ENCODE assay signal across 33 mouse cellular contexts in genomic region chr1:80520456-80520855, GRCm38 (mm10). TPM values are rescaled to one million over a fixed set of nuclear protein-coding genes. Genes with fewer than 3 reads are reported as not detected.
DNase-seq lines count a peak whose midpoint lies in the region; ATAC-seq and TF ChIP-seq lines count a peak whose summit lies in the region.
"Had no signal": no experiment of that assay in that cellular context is flagged by ENCODE, and none has a peak within 500 bp of the region (broad histone marks: within the 10 kb centered on the region; RNA-seq: fewer than 3 reads in every experiment).

No protein-coding gene starts in this region.

- H3K36me3 ChIP-seq in forebrain, embryonic 13.5 days (ENCODE audit: poor library complexity, severe bottlenecking), result no peaks in the 10 kb centered on the region
- H3K36me3 ChIP-seq in forebrain, embryonic 11.5 days (ENCODE audit: control insufficient read depth, insufficient read depth, low read length), result no peaks in the 10 kb centered on the region
- H3K36me3 ChIP-seq in midbrain, embryonic 13.5 days, result no peaks in the 10 kb centered on the region
- no peaks in the 10 kb centered on the region for H3K36me3 ChIP-seq in midbrain, embryonic 11.5 days (ENCODE audit: control insufficient read depth, insufficient read depth, low read length)
- H3K36me3 ChIP-seq in forebrain, postnatal 0 days (ENCODE audit: insufficient read depth), result no peaks in the 10 kb centered on the region
- H3K36me3 ChIP-seq: embryonic facial prominence, embryonic 12.5 days; embryonic facial prominence, embryonic 15.5 days; heart, embryonic 10.5 days; heart, embryonic 13.5 days had no signal

- no peaks in the 10 kb centered on the region for H3K27me3 ChIP-seq in forebrain, embryonic 13.5 days
- no peaks in the 10 kb centered on the region for H3K27me3 ChIP-seq in forebrain, embryonic 11.5 days (ENCODE audit: control insufficient read depth, insufficient read depth, low read length)
- no peaks in the 10 kb centered on the region for H3K27me3 ChIP-seq in midbrain, embryonic 13.5 days
- H3K27me3 ChIP-seq in midbrain, embryonic 11.5 days (ENCODE audit: control insufficient read depth, insufficient read depth, low read length), result no peaks in the 10 kb centered on the region
- H3K27me3 ChIP-seq in forebrain, postnatal 0 days (ENCODE audit: insufficient read depth, low read length), result no peaks in the 10 kb centered on the region
- H3K27me3 ChIP-seq: embryonic facial prominence, embryonic 12.5 days; embryonic facial prominence, embryonic 15.5 days; heart, embryonic 13.5 days had no signal

- no peak overlapping the region for H3K4me3 ChIP-seq in forebrain, embryonic 13.5 days
- H3K4me3 ChIP-seq in forebrain, embryonic 11.5 days (ENCODE audit: low read depth, low read length), result no peak overlapping the region
- H3K4me3 ChIP-seq in midbrain, embryonic 13.5 days (replicated peaks), result no peak overlapping the region
- no peak overlapping the region for H3K4me3 ChIP-seq in midbrain, embryonic 11.5 days (ENCODE audit: low read depth, low read length)
- H3K4me3 ChIP-seq in forebrain, postnatal 0 days (ENCODE audit: low read depth, low read length), result no peak overlapping the region
- H3K4me3 ChIP-seq: embryonic facial prominence, embryonic 12.5 days; embryonic facial prominence, embryonic 15.5 days; heart, adult 2 months; heart, embryonic 10.5 days; heart, embryonic 13.5 days had no signal

- H3K4me2 ChIP-seq in forebrain, embryonic 13.5 days, result no peak overlapping the region
- H3K4me2 ChIP-seq in forebrain, embryonic 11.5 days (ENCODE audit: low read depth, low read length, severe bottlenecking), result no peak overlapping the region
- no peak overlapping the region for H3K4me2 ChIP-seq in midbrain, embryonic 13.5 days (replicated peaks)
- no peak overlapping the region for H3K4me2 ChIP-seq in midbrain, embryonic 11.5 days
- no peak overlapping the region for H3K4me2 ChIP-seq in forebrain, postnatal 0 days (ENCODE audit: low read depth)
- H3K4me2 ChIP-seq: embryonic facial prominence, embryonic 12.5 days; embryonic facial prominence, embryonic 15.5 days; heart, embryonic 13.5 days; hindbrain, embryonic 14.5 days had no signal

- ATAC-seq in forebrain, embryonic 13.5 days, result peak; percentile 74
- ATAC-seq in forebrain, embryonic 11.5 days (replicated peaks; ENCODE audit: low FRiP score), result no peak
- peak; percentile 20; the same call in 1 of the 2 replicates for ATAC-seq in midbrain, embryonic 13.5 days
- ATAC-seq in midbrain, embryonic 11.5 days (ENCODE audit: low FRiP score), result no peak
- peak; percentile 42; the same call in 1 of the 2 replicates for ATAC-seq in forebrain, postnatal 0 days
- ATAC-seq: activated CD4-positive, CD25-positive, alpha-beta regulatory T cell, adult 4 months; hindbrain, postnatal 0 days; inflammation-experienced regulatory T-cells, adult 6 months had no signal

- peaks cover 15% of the 10 kb centered on the region for H3K4me1 ChIP-seq in forebrain, embryonic 13.5 days
- no peaks in the 10 kb centered on the region for H3K4me1 ChIP-seq in forebrain, embryonic 11.5 days (replicated peaks; ENCODE audit: control insufficient read depth, insufficient read depth, low read length)
- peaks cover 10% of the 10 kb centered on the region; the same call in 1 of the 2 replicates for H3K4me1 ChIP-seq in midbrain, embryonic 13.5 days (replicated peaks)
- H3K4me1 ChIP-seq in midbrain, embryonic 11.5 days (ENCODE audit: control insufficient read depth, insufficient read depth, low read length), result no peaks in the 10 kb centered on the region
- 0 out of 2 replicates have a peak, but pooled peaks cover 9% of the 10 kb centered on the region for H3K4me1 ChIP-seq in forebrain, postnatal 0 days (ENCODE audit: insufficient read depth)
- H3K4me1 ChIP-seq: embryonic facial prominence, embryonic 15.5 days; heart, embryonic 10.5 days; heart, embryonic 13.5 days had no signal

- WGBS in forebrain, embryonic 13.5 days, result 18% methylated on average over 2 of the region's 2 CpGs
- 14% methylated on average over 2 of the region's 2 CpGs for WGBS in forebrain, embryonic 11.5 days
- WGBS in midbrain, embryonic 13.5 days, result 29% methylated on average over 2 of the region's 2 CpGs
- WGBS in midbrain, embryonic 11.5 days, result 34% methylated on average over 2 of the region's 2 CpGs
- whole genome bisulfite sequencing in forebrain, postnatal 0 days, result 3% methylated on average over 2 of the region's 2 CpGs

- no peak for TF ChIP-seq CTCF in forebrain, postnatal 0 days (IDR thresholded peaks at IDR 0.05; ENCODE audit: low read depth)

- no peak overlapping the region for H3K9ac ChIP-seq in forebrain, embryonic 13.5 days
- H3K9ac ChIP-seq in forebrain, embryonic 11.5 days (ENCODE audit: low read length), result no peak overlapping the region
- H3K9ac ChIP-seq in midbrain, embryonic 13.5 days (replicated peaks), result no peak overlapping the region
- no peak overlapping the region for H3K9ac ChIP-seq in midbrain, embryonic 11.5 days (ENCODE audit: low read length)
- no peak overlapping the region for H3K9ac ChIP-seq in forebrain, postnatal 0 days
- H3K9ac ChIP-seq: embryonic facial prominence, embryonic 12.5 days; embryonic facial prominence, embryonic 15.5 days; heart, embryonic 13.5 days; hindbrain, embryonic 14.5 days had no signal

- no peaks in the 10 kb centered on the region for H3K9me3 ChIP-seq in forebrain, embryonic 13.5 days (replicated peaks)
- no peaks in the 10 kb centered on the region for H3K9me3 ChIP-seq in forebrain, embryonic 11.5 days (ENCODE audit: control insufficient read depth, low read length)
- no peaks in the 10 kb centered on the region for H3K9me3 ChIP-seq in midbrain, embryonic 13.5 days
- no peaks in the 10 kb centered on the region for H3K9me3 ChIP-seq in midbrain, embryonic 11.5 days (ENCODE audit: control insufficient read depth, low read length)
- no peaks in the 10 kb centered on the region for H3K9me3 ChIP-seq in forebrain, postnatal 0 days (ENCODE audit: low read length)
- H3K9me3 ChIP-seq: embryonic facial prominence, embryonic 12.5 days; embryonic facial prominence, embryonic 15.5 days; heart, embryonic 10.5 days; heart, embryonic 13.5 days had no signal

- no peak for DNase-seq in forebrain, embryonic 11.5 days (ENCODE audit: low spot score)
- no peak for DNase-seq in midbrain, embryonic 11.5 days (ENCODE audit: low spot score, missing footprints)
- peak; percentile 15 for DNase-seq in brain, adult 2 months (ENCODE audit: low read depth, low spot score)
- DNase-seq in forebrain, postnatal 0 days, result no peak
- no peak for DNase-seq in lung, postnatal 10 days
- DNase-seq in retina, embryonic 14.5 days (ENCODE audit: low spot score), result no peak
- DNase-seq: adrenal gland, adult 8-10 months; adrenal gland, postnatal 25 days; cerebellum, adult 11 months; cerebellum, adult 2 months; cerebellum, adult 9-11 months; cerebellum, postnatal 25 days; gastrocnemius, postnatal 10 days; gastrocnemius, postnatal 36 days; heart, adult 2 months; heart, postnatal 14 days; heart, postnatal 4 days had no signal

- no peak overlapping the region for H3K27ac ChIP-seq in forebrain, embryonic 13.5 days
- H3K27ac ChIP-seq in forebrain, embryonic 11.5 days (ENCODE audit: low read depth, low read length), result no peak overlapping the region
- H3K27ac ChIP-seq in midbrain, embryonic 13.5 days, result no peak overlapping the region
- no peak overlapping the region for H3K27ac ChIP-seq in midbrain, embryonic 11.5 days (ENCODE audit: low read depth, low read length)
- no peak overlapping the region for H3K27ac ChIP-seq in forebrain, postnatal 0 days (ENCODE audit: low read depth, low read length)
- H3K27ac ChIP-seq: embryonic facial prominence, embryonic 12.5 days; embryonic facial prominence, embryonic 15.5 days; heart, adult 2 months; heart, embryonic 10.5 days; heart, embryonic 13.5 days; hindbrain, embryonic 14.5 days; hindbrain, postnatal 0 days had no signal

RNA-seq across cellular contexts. Expression of gene Gm45261, which starts 59.2 kb away (rescaled TPM):
- not detected in 2 replicates for polyA plus RNA-seq in forebrain, embryonic 13.5 days (2015; fragmentation: Nextera tagmentation; extraction: Ambion mirVana)
- polyA plus RNA-seq in forebrain, embryonic 11.5 days (2014; fragmentation: Nextera tagmentation; extraction: Ambion mirVana), result not detected in 2 replicates
- not detected in 2 replicates for polyA plus RNA-seq in midbrain, embryonic 13.5 days (2015; fragmentation: Nextera tagmentation; extraction: Ambion mirVana)
- polyA plus RNA-seq in midbrain, embryonic 11.5 days (2014; fragmentation: Nextera tagmentation; extraction: Ambion mirVana), result not detected in 2 replicates
- not detected in 2 replicates for total RNA-seq in forebrain, postnatal 0 days (2014; rRNA removed)
- polyA plus RNA-seq in forebrain, postnatal 0 days (2015; fragmentation: Nextera tagmentation; extraction: Ambion mirVana), result not detected in 2 replicates
- total RNA-seq: adrenal gland, adult 8-10 months; adrenal gland, postnatal 25 days; common myeloid progenitor, adult 5-6 weeks; ES-E14; gastrocnemius, adult 18-20 months; gastrocnemius, postnatal 10 days; gastrocnemius, postnatal 36 days; granulocyte monocyte progenitor cell, adult 5-6 weeks; heart, adult 2 months; heart, postnatal 14 days; heart, postnatal 4 days; hindbrain, postnatal 0 days had no signal
- polyA plus RNA-seq: activated CD4-positive, CD25-positive, alpha-beta regulatory T cell, adult 4 months; cerebellum, adult 2 months; embryonic facial prominence, embryonic 12.5 days; embryonic facial prominence, embryonic 15.5 days; heart, adult 2 months; heart, embryonic 10.5 days; heart, embryonic 13.5 days; heart, embryonic 16.5 days; hindbrain, embryonic 11.5 days; hindbrain, embryonic 14.5 days; hindbrain, postnatal 0 days; inflammation-experienced regulatory T-cells, adult 6 months had no signal

Comparison
In these comparisons a context has a peak if more than half of its experiments do, and no peak if none do; other contexts are left out.
1. ATAC-seq: peak in forebrain, embryonic 13.5 days (single experiment), midbrain, embryonic 13.5 days (single experiment) and forebrain, postnatal 0 days (single experiment); none in forebrain, embryonic 11.5 days (single experiment) and midbrain, embryonic 11.5 days (single experiment).